Mouse (Mus musculus): ENCODE results near the gene Pfn3.

- TF ChIP-seq CTCF (conservative IDR thresholded peaks at IDR 0.05; ENCODE audit: low read length), result no peak
- no peak for TF ChIP-seq NANOG (IDR thresholded peaks at IDR 0.05; ENCODE audit: borderline replicate concordance, low read length)
Observed at GRCm38 (mm10) chr13:55413333-55413732, 1.7 kb downstream of the Pfn3 start.
